Mouse (Mus musculus) retina, postnatal 7 days (tissue): ENCODE measurements around the gene Trappc10.

Source experiments
- DNase-seq: peaks from one replicate; pipeline ENCODE4 v3.0.0-alpha.2; 2012; ENCODE audit warnings: low read depth, low spot score

Trappc10 gene

GRCm38 (mm10) chr10:78259230-78259629 is 14.8 kb upstream of the Trappc10 start:
- no peak for DNase-seq

GRCm38 (mm10) chr10:78258142-78258675 is 13.8 kb upstream of the Trappc10 start:
- no peak for DNase-seq

GRCm38 (mm10) chr10:78255646-78256059 is 11.2 kb upstream of the Trappc10 start:
- DNase-seq = no peak

GRCm38 (mm10) chr10:78247206-78247605 is 2.8 kb upstream of the Trappc10 start:
- no peak for DNase-seq

- DNase-seq = no peak
Observed at GRCm38 (mm10) chr10:78246725-78247124, 2.3 kb upstream of the Trappc10 start.

GRCm38 (mm10) chr10:78245225-78245547 is 745 bp upstream of the Trappc10 start:
- no peak for DNase-seq

- DNase-seq = no peak
Observed at GRCm38 (mm10) chr10:78244058-78244437, 393 bp downstream of the Trappc10 start.

- no peak for DNase-seq
Observed at GRCm38 (mm10) chr10:78238926-78239325, 5.5 kb downstream of the Trappc10 start.

GRCm38 (mm10) chr10:78238297-78238696 is 6.1 kb downstream of the Trappc10 start:
- no peak for DNase-seq

GRCm38 (mm10) chr10:78237809-78238208 is 6.6 kb downstream of the Trappc10 start:
- no peak for DNase-seq

- no peak for DNase-seq
Observed at GRCm38 (mm10) chr10:78236885-78237629, 7.4 kb downstream of the Trappc10 start.

GRCm38 (mm10) chr10:78233756-78234155 is 10.7 kb downstream of the Trappc10 start:
- no peak for DNase-seq

GRCm38 (mm10) chr10:78233161-78233560 is 11.3 kb downstream of the Trappc10 start:
- DNase-seq = no peak

GRCm38 (mm10) chr10:78232301-78232980 is 12.0 kb downstream of the Trappc10 start:
- DNase-seq = no peak

GRCm38 (mm10) chr10:78228560-78228928 is 15.9 kb downstream of the Trappc10 start:
- no peak for DNase-seq

- no peak for DNase-seq
Observed at GRCm38 (mm10) chr10:78227875-78228559, 16.4 kb downstream of the Trappc10 start.

- DNase-seq = no peak
Observed at GRCm38 (mm10) chr10:78224136-78224535, 20.3 kb downstream of the Trappc10 start.

GRCm38 (mm10) chr10:78222908-78223307 is 21.5 kb downstream of the Trappc10 start:
- DNase-seq = no peak

GRCm38 (mm10) chr10:78221315-78221714 is 23.1 kb downstream of the Trappc10 start:
- DNase-seq = no peak

- DNase-seq = no peak
Observed at GRCm38 (mm10) chr10:78219528-78219927, 24.9 kb downstream of the Trappc10 start.

- no peak for DNase-seq
Observed at GRCm38 (mm10) chr10:78218576-78218975, 25.9 kb downstream of the Trappc10 start.

- no peak for DNase-seq
Observed at GRCm38 (mm10) chr10:78216376-78217083, 27.9 kb downstream of the Trappc10 start.
